Mouse (Mus musculus) left cerebral cortex, adult 2 months (tissue): ENCODE results near the gene 1700067P10Rik. TPM values are rescaled to one million over a fixed set of nuclear protein-coding genes. Genes with fewer than 3 reads are reported as not detected.

ENCODE experiments used
- DNase-seq, 2 experiments: peaks; one replicate each; pipeline ENCODE4 v3.0.0; 2021 to 2022; ENCODE audit warnings: low spot score in 2 of 2, mixed read lengths in 1 of 2; ENCODE audit errors: extremely low spot score in 1 of 2
- H3K27ac ChIP-seq: fragments of 200-600 bp; 2 replicates; pipeline ENCODE4 v1.8.1; 2022
- H3K4me3 ChIP-seq: fragments of 200-600 bp; 2 replicates; pipeline ENCODE4 v1.8.1; 2022
- CTCF ChIP-seq: fragments of 200-600 bp; IDR thresholded peaks from 2 replicates; pipeline ENCODE4 v1.8.1; 2022; ENCODE audit warnings: antibody characterized with exemption, mild to moderate bottlenecking, moderate library complexity
- intact Hi-C: fragments of 180-260 bp; cut with DNase I; formaldehyde crosslinking; loops from one replicate; pipeline ENCODE4 v1.15.1; 2025
- total RNA-seq, 2 experiments: library from RNA; stranded (reverse); gene quantifications; 2 replicates each; pipeline ENCODE4 v1.2.3; 2021

Gene 1700067P10Rik
- total RNA-seq, 2 experiments from 2014 or later: not detected

GRCm38 (mm10) chr17:48097743-48098527 lies 8.8 kb downstream of the 1700067P10Rik start:
- H3K4me3 ChIP-seq: no peak overlapping the region
- no peak overlapping the region for H3K27ac ChIP-seq
- TF ChIP-seq CTCF: no peak
- intact Hi-C loops: no loop called here
- no peak for DNase-seq

- DNase-seq: no peak
- intact Hi-C loops: no loop called here
- Histone ChIP-seq H3K4me3 (no peak overlapping the region), H3K27ac (no peak overlapping the region)
- no peak for TF ChIP-seq CTCF
Measured at GRCm38 (mm10) chr17:48098528-48098890, 9.4 kb downstream of the 1700067P10Rik start.

GRCm38 (mm10) chr17:48099312-48099711 lies 10.2 kb downstream of the 1700067P10Rik start:
- no peak for DNase-seq
- Histone ChIP-seq H3K4me3 (no peak overlapping the region), H3K27ac (no peak overlapping the region)
- intact Hi-C loops: no loop called here
- TF ChIP-seq CTCF: no peak

- Histone ChIP-seq H3K27ac (no peak overlapping the region), H3K4me3 (no peak overlapping the region)
- peak; percentile 67 for TF ChIP-seq CTCF
- intact Hi-C loops: loop anchor here (1.0 to 5.0 kb wide), 4 partner anchors 227 to 363 kb away; partner anchors contain the start of gene Tfeb
- DNase-seq: peak; percentile 88 to 89
Measured at GRCm38 (mm10) chr17:48100441-48101417, 11.6 kb downstream of the 1700067P10Rik start.

GRCm38 (mm10) chr17:48107333-48107732 lies 18.2 kb downstream of the 1700067P10Rik start:
- intact Hi-C loops: no loop called here
- no peak for DNase-seq
- H3K4me3 ChIP-seq: no peak overlapping the region
- no peak overlapping the region for H3K27ac ChIP-seq
- TF ChIP-seq CTCF: no peak

- DNase-seq: no peak
- intact Hi-C loops: no loop called here
- Histone ChIP-seq H3K27ac (no peak overlapping the region), H3K4me3 (no peak overlapping the region)
- no peak; the same call in 1 of the 2 replicates for TF ChIP-seq CTCF
Measured at GRCm38 (mm10) chr17:48107862-48108261, 18.7 kb downstream of the 1700067P10Rik start.

- no peak overlapping the region for H3K4me3 ChIP-seq
- DNase-seq: no peak
- no peak overlapping the region for H3K27ac ChIP-seq
- intact Hi-C loops: no loop called here
- TF ChIP-seq CTCF: no peak
Measured at GRCm38 (mm10) chr17:48108520-48108919, 19.4 kb downstream of the 1700067P10Rik start.

GRCm38 (mm10) chr17:48110547-48111287 lies 21.6 kb downstream of the 1700067P10Rik start:
- Histone ChIP-seq H3K4me3 (no peak overlapping the region), H3K27ac (no peak overlapping the region)
- intact Hi-C loops: no loop called here
- DNase-seq: no peak
- TF ChIP-seq CTCF: peak; percentile 62

- intact Hi-C loops: loop anchor here (5.0 kb wide), 1 partner anchor 219 kb away; no protein-coding TSS in a partner anchor
- TF ChIP-seq CTCF: no peak
- Histone ChIP-seq H3K27ac (no peak overlapping the region), H3K4me3 (no peak overlapping the region)
- DNase-seq: no peak
Measured at GRCm38 (mm10) chr17:48118570-48118969, 29.5 kb downstream of the 1700067P10Rik start.

GRCm38 (mm10) chr17:48119656-48120055 lies 30.5 kb downstream of the 1700067P10Rik start:
- peak; percentile 58 to 73 for DNase-seq
- H3K27ac ChIP-seq: no peak overlapping the region
- TF ChIP-seq CTCF: peak; percentile 92

GRCm38 (mm10) chr17:48120456-48120855 lies 31.3 kb downstream of the 1700067P10Rik start:
- DNase-seq: no peak
- Histone ChIP-seq H3K4me3 (no peak overlapping the region), H3K27ac (no peak overlapping the region)
- intact Hi-C loops: no loop called here
- TF ChIP-seq CTCF: no peak

More at GRCm38 (mm10) chr17:48119656-48120055, 30.5 kb downstream of the 1700067P10Rik start:
- H3K4me3 ChIP-seq: no peak overlapping the region
- intact Hi-C loops: loop anchor here (5.0 kb wide), 1 partner anchor 218 kb away; no protein-coding TSS in a partner anchor
